Comparison of ENCODE assay signal across 9 mouse cellular contexts in genomic region chr13:98365766-98366421, GRCm38 (mm10). TPM values are rescaled to one million over a fixed set of nuclear protein-coding genes. Genes with fewer than 3 reads are reported as not detected.
DNase-seq lines count a peak whose midpoint lies in the region; ATAC-seq lines count a peak whose summit lies in the region.
"Had no signal": no experiment of that assay in that cellular context is flagged by ENCODE, and none has a peak within 500 bp of the region (broad histone marks: within the 10 kb centered on the region; RNA-seq: fewer than 3 reads in every experiment).

No protein-coding gene starts in this region.

- peak; percentile 33; the same call in 1 of the 2 replicates for ATAC-seq in hindbrain, embryonic 11.5 days (ENCODE audit: low FRiP score)
- ATAC-seq in liver, embryonic 12.5 days, result no peak

- H3K27ac ChIP-seq in hindbrain, embryonic 11.5 days (ENCODE audit: low read depth, low read length), result no peak overlapping the region
- H3K27ac ChIP-seq in liver, embryonic 12.5 days, result no peak overlapping the region

- no peaks in the 10 kb centered on the region for H3K9me3 ChIP-seq in hindbrain, embryonic 11.5 days (ENCODE audit: control insufficient read depth, low read length)
- no peaks in the 10 kb centered on the region for H3K9me3 ChIP-seq in liver, embryonic 12.5 days (replicated peaks)

- peaks cover 4% of the 10 kb centered on the region for H3K4me1 ChIP-seq in hindbrain, embryonic 11.5 days (replicated peaks; ENCODE audit: control insufficient read depth, insufficient read depth, low read length)
- peaks cover 8% of the 10 kb centered on the region for H3K4me1 ChIP-seq in liver, embryonic 12.5 days

- no peaks in the 10 kb centered on the region for H3K36me3 ChIP-seq in hindbrain, embryonic 11.5 days (ENCODE audit: control insufficient read depth, insufficient read depth, low read length)
- no peaks in the 10 kb centered on the region for H3K36me3 ChIP-seq in liver, embryonic 12.5 days

- no peak overlapping the region for H3K9ac ChIP-seq in hindbrain, embryonic 11.5 days (ENCODE audit: low read depth, low read length)
- H3K9ac ChIP-seq in liver, embryonic 12.5 days, result no peak overlapping the region

- H3K4me3 ChIP-seq in hindbrain, embryonic 11.5 days (ENCODE audit: low read depth, low read length), result peak overlapping the region; percentile 14; the same call in 1 of the 2 replicates
- peak overlapping the region; percentile 13; the same call in 1 of the 2 replicates for H3K4me3 ChIP-seq in liver, embryonic 12.5 days
- H3K4me3 ChIP-seq: erythroblast, embryonic 14.5 days had no signal

- 0% methylated on average over 51 of the region's 52 CpGs for WGBS in hindbrain, embryonic 11.5 days
- under 1% methylated on average over 52 of the region's 52 CpGs for WGBS in liver, embryonic 12.5 days (ENCODE audit: insufficient replicate concordance)

- peak overlapping the region; percentile 35 for H3K4me2 ChIP-seq in hindbrain, embryonic 11.5 days (replicated peaks; ENCODE audit: low read depth, low read length)
- peak overlapping the region; percentile 29 for H3K4me2 ChIP-seq in liver, embryonic 12.5 days

- peaks cover 86% of the 10 kb centered on the region for H3K27me3 ChIP-seq in hindbrain, embryonic 11.5 days (ENCODE audit: control insufficient read depth, insufficient read depth, low read length)
- H3K27me3 ChIP-seq in liver, embryonic 12.5 days (replicated peaks), result peaks cover 95% of the 10 kb centered on the region

- DNase-seq in gastrocnemius, postnatal 10 days, result peak; percentile 16
- no peak for DNase-seq in gastrocnemius, postnatal 25 days
- DNase-seq in ZHBTc4 (ENCODE audit: low read depth, low spot score), result peak; percentile 68
- DNase-seq in hindbrain, embryonic 11.5 days (ENCODE audit: low spot score), result peak; percentile 68
- no peak for DNase-seq in right cerebral cortex, postnatal 10 days (ENCODE audit: low spot score in 2 of 2)
- no peak for DNase-seq in spleen, postnatal 36 days (ENCODE audit: low spot score in 2 of 2)
- no peak for DNase-seq in ovary, adult 18-20 months (ENCODE audit: low spot score)

RNA-seq across cellular contexts. Expression of gene Foxd1, which starts 11.9 kb away (rescaled TPM):
- under 1 TPM; 0.28 to 0.36 TPM for total RNA-seq in gastrocnemius, postnatal 10 days (2021)
- under 1 TPM in 1 of 2 experiments, not detected in 1; 0.08 TPM for total RNA-seq in gastrocnemius, postnatal 25 days (2021)
- polyA plus RNA-seq in hindbrain, embryonic 11.5 days (2014; fragmentation: Nextera tagmentation; extraction: Ambion mirVana), result 4.6 and 5.0 TPM in 2 replicates
- not detected in 2 replicates for polyA plus RNA-seq in liver, embryonic 12.5 days (2016; fragmentation: Nextera tagmentation; extraction: Ambion mirVana)
- polyA plus RNA-seq: erythroblast, embryonic 14.5 days had no signal

RNA-seq across cellular contexts. Expression of gene Btf3, which starts 49.1 kb away (rescaled TPM):
- total RNA-seq in gastrocnemius, postnatal 10 days (2021), result 100 to 1,000 TPM; 311 to 330 TPM
- total RNA-seq in gastrocnemius, postnatal 25 days (2021), result 100 to 1,000 TPM; 194 to 210 TPM
- 784 and 800 TPM in 2 replicates for polyA plus RNA-seq in hindbrain, embryonic 11.5 days (2014; fragmentation: Nextera tagmentation; extraction: Ambion mirVana)
- 552 and 568 TPM in 2 replicates for polyA plus RNA-seq in liver, embryonic 12.5 days (2016; fragmentation: Nextera tagmentation; extraction: Ambion mirVana)

Comparison
In these comparisons a context has a peak if more than half of its experiments do, and no peak if none do; other contexts are left out.
1. DNase-seq: peak in gastrocnemius, postnatal 10 days (single experiment), ZHBTc4 (single experiment) and hindbrain, embryonic 11.5 days (single experiment); none in gastrocnemius, postnatal 25 days (single experiment), right cerebral cortex, postnatal 10 days (0 of 2), spleen, postnatal 36 days (0 of 2) and ovary, adult 18-20 months (single experiment).